Comparison of ENCODE assay signal across 21 mouse cellular contexts in genomic region chr4:135714776-135715175, GRCm38 (mm10). TPM values are rescaled to one million over a fixed set of nuclear protein-coding genes. Genes with fewer than 3 reads are reported as not detected.
A peak's percentile ranks its signal among the peaks of the same experiment; 100 is the strongest.
DNase-seq lines count a peak whose midpoint lies in the region; TF ChIP-seq lines count a peak whose summit lies in the region.
"Had no signal": no experiment of that assay in that cellular context is flagged by ENCODE, and none has a peak within 500 bp of the region (broad histone marks: within the 10 kb centered on the region; RNA-seq: fewer than 3 reads in every experiment).

No protein-coding gene starts in this region.

- no peaks in the 10 kb centered on the region for H3K79me2 ChIP-seq in C2C12 (ENCODE audit: control insufficient read depth, insufficient read depth)

- H3ac ChIP-seq in C2C12 (ENCODE audit: control insufficient read depth, insufficient read length, low read depth) = no peak overlapping the region

- H3K27me3 ChIP-seq in C2C12 (ENCODE audit: control insufficient read depth, insufficient read depth, insufficient read length) = no peaks in the 10 kb centered on the region
- H3K27me3 ChIP-seq in thymus, adult 2 months (ENCODE audit: control insufficient read depth, insufficient read depth, low read length) = no peaks in the 10 kb centered on the region
- H3K27me3 ChIP-seq: hindbrain, embryonic 12.5 days; intestine, embryonic 15.5 days; neural tube, embryonic 12.5 days had no signal

- H3K36me3 ChIP-seq in C2C12 (ENCODE audit: control insufficient read depth, insufficient read depth) = no peaks in the 10 kb centered on the region
- H3K36me3 ChIP-seq in thymus, adult 2 months (ENCODE audit: control insufficient read depth, insufficient read depth, low read length) = no peaks in the 10 kb centered on the region
- H3K36me3 ChIP-seq: embryonic facial prominence, embryonic 10.5 days; hindbrain, embryonic 12.5 days; intestine, embryonic 15.5 days; neural tube, embryonic 12.5 days had no signal

- H3K4me3 ChIP-seq in C2C12 (ENCODE audit: insufficient read depth, poor library complexity, severe bottlenecking) = no peak overlapping the region
- H3K4me3 ChIP-seq in thymus, adult 2 months (ENCODE audit: control insufficient read depth, insufficient read depth, low read length) = no peak overlapping the region
- H3K4me3 ChIP-seq: embryonic facial prominence, embryonic 10.5 days; hindbrain, embryonic 12.5 days; intestine, embryonic 15.5 days; left cerebral cortex, adult 2 months; neural tube, embryonic 12.5 days had no signal

- WGBS in thymus, adult 2 months = 75% methylated on average over 8 of the region's 8 CpGs

- TF ChIP-seq POLR2A in thymus, adult 2 months (IDR thresholded peaks at IDR 0.05; ENCODE audit: control insufficient read depth, extremely low read depth, insufficient read depth, low read length, poor library complexity) = no peak

- no peak for TF ChIP-seq CTCF in C2C12 (IDR thresholded peaks at IDR 0.05; ENCODE audit: control insufficient read depth, insufficient read depth, insufficient read length)
- no peak for TF ChIP-seq CTCF in thymus, adult 2 months (IDR thresholded peaks at IDR 0.05; ENCODE audit: borderline replicate concordance, control insufficient read depth, extremely low read depth, insufficient read depth, low read length, poor library complexity)

- no peaks in the 10 kb centered on the region for H3K79me3 ChIP-seq in C2C12 (ENCODE audit: low read depth)

- H3K27ac ChIP-seq in thymus, adult 2 months (ENCODE audit: control insufficient read depth, insufficient read depth, low read length) = no peak overlapping the region
- H3K27ac ChIP-seq: embryonic facial prominence, embryonic 10.5 days; hindbrain, embryonic 12.5 days; intestine, embryonic 15.5 days; left cerebral cortex, adult 2 months; neural tube, embryonic 12.5 days had no signal

- DNase-seq in cerebellum, adult 9-10 months = peak; percentile 7
- DNase-seq in cerebellum, postnatal 4 days (ENCODE audit: low spot score in 2 of 2) = no peak
- peak; percentile 15 for DNase-seq in layer of hippocampus, adult 11-12 months (ENCODE audit: low spot score)
- DNase-seq in layer of hippocampus, postnatal 10 days (ENCODE audit: low spot score in 2 of 2) = no peak
- DNase-seq in fibroblast of lung, adult 2 months (ENCODE audit: low read depth) = peak; percentile 9
- DNase-seq in spleen, adult 12 weeks (ENCODE audit: low spot score) = no peak
- DNase-seq in thymus, adult 2 months = no peak
- DNase-seq: cerebellum, adult 9-11 months; kidney, postnatal 14 days; lung, embryonic 14.5 days had no signal

- H3K4me1 ChIP-seq in thymus, adult 2 months (replicated peaks; ENCODE audit: control insufficient read depth, insufficient read depth, low read length) = no peaks in the 10 kb centered on the region
- H3K4me1 ChIP-seq: hindbrain, embryonic 12.5 days; intestine, embryonic 15.5 days; neural tube, embryonic 12.5 days had no signal

TF ChIP-seq in C2C12, 6 proteins besides CTCF, POLR2A, EP300 and RAD21:
- no peak for TF ChIP-seq CEBPB (IDR thresholded peaks at IDR 0.05; ENCODE audit: low read depth)
- peak; percentile 38 for TF ChIP-seq FOSL1 (IDR thresholded peaks at IDR 0.05; ENCODE audit: insufficient read depth, low read length, poor library complexity, severe bottlenecking)

RNA-seq across cellular contexts. Expression of gene Il22ra1, which starts 13.2 kb away (rescaled TPM):
- under 1 TPM; 0.13 to 0.18 TPM for total RNA-seq in layer of hippocampus, postnatal 10 days (2021)
- 0.04 TPM for polyA plus RNA-seq in C2C12 (2012; fragmentation: generic; extraction: Trizol)
- 0.24 and 0.40 TPM in 2 replicates for polyA plus RNA-seq in thymus, adult 2 months (2012; rRNA removed)
- total RNA-seq: megakaryocyte, adult 5-6 weeks had no signal
- polyA plus RNA-seq: CD4-positive, CD25-positive, alpha-beta regulatory T cell, adult 4 months; heart, embryonic 11.5 days; hindbrain, embryonic 12.5 days; lung, embryonic 14.5 days; midbrain, postnatal 0 days; neural tube, embryonic 12.5 days; thymus, postnatal 0 days had no signal

RNA-seq across cellular contexts. Expression of gene Ifnlr1, which starts 28.7 kb away (rescaled TPM):
- under 1 TPM; 0.41 to 0.42 TPM for total RNA-seq in layer of hippocampus, postnatal 10 days (2021)
- not detected for polyA plus RNA-seq in C2C12 (2012; fragmentation: generic; extraction: Trizol)
- 2.0 and 2.5 TPM in 2 replicates for polyA plus RNA-seq in thymus, adult 2 months (2012; rRNA removed)
- polyA plus RNA-seq: CD4-positive, CD25-positive, alpha-beta regulatory T cell, adult 4 months had no signal

RNA-seq across cellular contexts. Expression of gene Myom3, which starts 44.7 kb away (rescaled TPM):
- 1 to 10 TPM; 2.0 to 2.4 TPM for total RNA-seq in layer of hippocampus, postnatal 10 days (2021)
- polyA plus RNA-seq in C2C12 (2012; fragmentation: generic; extraction: Trizol) = 0.40 TPM
- polyA plus RNA-seq in thymus, adult 2 months (2012; rRNA removed) = 0.08 and 0.13 TPM in 2 replicates
- total RNA-seq: megakaryocyte, adult 5-6 weeks had no signal
- polyA plus RNA-seq: CD4-positive, CD25-positive, alpha-beta regulatory T cell, adult 4 months; embryonic facial prominence, embryonic 10.5 days; heart, embryonic 11.5 days; lung, embryonic 14.5 days had no signal

Comparison
In these comparisons a context has a peak if more than half of its experiments do, and no peak if none do; other contexts are left out.
1. DNase-seq: peak in cerebellum, adult 9-10 months (single experiment), layer of hippocampus, adult 11-12 months (single experiment) and fibroblast of lung, adult 2 months (single experiment); none in cerebellum, postnatal 4 days (0 of 2), layer of hippocampus, postnatal 10 days (0 of 2), spleen, adult 12 weeks (single experiment) and thymus, adult 2 months (single experiment).